In genomic region chr2:125724546-125725114, GRCm38 (mm10) we compare ENCODE assay signal across 8 mouse cellular contexts. TPM values are rescaled to one million over a fixed set of nuclear protein-coding genes. Genes with fewer than 3 reads are reported as not detected.
A peak's percentile ranks its signal among the peaks of the same experiment; 100 is the strongest.
DNase-seq lines count a peak whose midpoint lies in the region; ATAC-seq lines count a peak whose summit lies in the region.

No protein-coding gene starts in this region.

- peak overlapping the region; percentile 23 to 58 for H3K4me3 ChIP-seq in heart, embryonic 14.5 days (ENCODE audit: control insufficient read depth in 1 of 2, insufficient read depth in 1 of 2, low read depth in 1 of 2, low read length in 2 of 2)
- H3K4me3 ChIP-seq in limb, embryonic 12.5 days (replicated peaks) = peak overlapping the region; percentile 55
- H3K4me3 ChIP-seq in neural tube, embryonic 15.5 days (replicated peaks) = peak overlapping the region; percentile 54

- H3K4me1 ChIP-seq in heart, embryonic 14.5 days (ENCODE audit: control insufficient read depth in 2 of 2, insufficient read depth in 2 of 2, low read length in 2 of 2) = peaks cover 9 to 14% of the 10 kb centered on the region in 2 experiments
- H3K4me1 ChIP-seq in limb, embryonic 12.5 days (replicated peaks) = peaks cover 14% of the 10 kb centered on the region
- H3K4me1 ChIP-seq in neural tube, embryonic 15.5 days = peaks cover 28% of the 10 kb centered on the region

- no peak for ATAC-seq in heart, embryonic 14.5 days (ENCODE audit: insufficient number of reproducible peaks, insufficient read depth, low FRiP score, low read depth)
- peak; percentile 26 to 33; a peak in 1 of 4 replicates for ATAC-seq in hematopoietic stem cell, adult 5-6 weeks (replicated peaks in 1 of 2; ENCODE audit: insufficient read depth in 1 of 2, low FRiP score in 2 of 2, low TSS enrichment in 1 of 2, low read depth in 1 of 2, poor library complexity in 2 of 2, severe bottlenecking in 2 of 2)
- no peak for ATAC-seq in limb, embryonic 12.5 days (ENCODE audit: insufficient number of reproducible peaks, insufficient read depth, low FRiP score, low TSS enrichment, low read depth)
- ATAC-seq in neural tube, embryonic 15.5 days (ENCODE audit: low FRiP score) = peak; percentile 65

- WGBS in heart, embryonic 14.5 days = 5% methylated on average over 16 of the region's 16 CpGs
- WGBS in limb, embryonic 12.5 days = 2% methylated on average over 16 of the region's 16 CpGs
- under 1% methylated on average over 16 of the region's 16 CpGs for WGBS in neural tube, embryonic 15.5 days

- H3K36me3 ChIP-seq in heart, embryonic 14.5 days (ENCODE audit: control insufficient read depth, insufficient read depth, low read length) = no peaks in the 10 kb centered on the region
- H3K36me3 ChIP-seq in limb, embryonic 12.5 days = no peaks in the 10 kb centered on the region
- no peaks in the 10 kb centered on the region for H3K36me3 ChIP-seq in neural tube, embryonic 15.5 days

- H3K9ac ChIP-seq in heart, embryonic 14.5 days (ENCODE audit: low read length) = peak overlapping the region; percentile 73; the same call in 1 of the 2 replicates
- H3K9ac ChIP-seq in limb, embryonic 12.5 days (replicated peaks) = no peak overlapping the region
- peak overlapping the region; percentile 66 for H3K9ac ChIP-seq in neural tube, embryonic 15.5 days (replicated peaks)

- DNase-seq in heart, postnatal 4 days = no peak
- peak; percentile 28 for DNase-seq in cerebellum, adult 9-11 months
- DNase-seq in layer of hippocampus, adult 11-12 months (ENCODE audit: low spot score) = no peak
- DNase-seq in testis, postnatal 14 days (ENCODE audit: low spot score) = no peak

- H3K4me2 ChIP-seq in heart, embryonic 14.5 days (ENCODE audit: low read length) = peak overlapping the region; percentile 100
- H3K4me2 ChIP-seq in limb, embryonic 12.5 days = peak overlapping the region; percentile 100
- peak overlapping the region; percentile 100 for H3K4me2 ChIP-seq in neural tube, embryonic 15.5 days

- peaks cover 33% of the 10 kb centered on the region for H3K27me3 ChIP-seq in heart, embryonic 14.5 days (ENCODE audit: control insufficient read depth, insufficient read depth, low read length)
- peaks cover 45% of the 10 kb centered on the region for H3K27me3 ChIP-seq in limb, embryonic 12.5 days
- H3K27me3 ChIP-seq in neural tube, embryonic 15.5 days (replicated peaks) = 0 out of 2 replicates have a peak, but pooled peaks cover 12% of the 10 kb centered on the region

- no peak overlapping the region for H3K27ac ChIP-seq in heart, embryonic 14.5 days (replicated peaks in 1 of 2; ENCODE audit: control insufficient read depth in 1 of 2, insufficient read depth in 1 of 2, low read depth in 2 of 2, low read length in 2 of 2)
- H3K27ac ChIP-seq in limb, embryonic 12.5 days = no peak overlapping the region
- H3K27ac ChIP-seq in neural tube, embryonic 15.5 days (replicated peaks) = peak overlapping the region; percentile 76

- no peaks in the 10 kb centered on the region for H3K9me3 ChIP-seq in heart, embryonic 14.5 days (ENCODE audit: control insufficient read depth, low read length)
- no peaks in the 10 kb centered on the region for H3K9me3 ChIP-seq in limb, embryonic 12.5 days
- H3K9me3 ChIP-seq in neural tube, embryonic 15.5 days (replicated peaks) = no peaks in the 10 kb centered on the region

RNA-seq across cellular contexts. Expression of gene Shc4, which starts 0.7 kb away (rescaled TPM):
- polyA plus RNA-seq in heart, embryonic 14.5 days (2014; fragmentation: Nextera tagmentation; extraction: Ambion mirVana) = 1.2 and 1.3 TPM in 2 replicates
- total RNA-seq in heart, postnatal 4 days (2021) = 1 to 10 TPM in 1 of 2 experiments, under 1 TPM in 1; 0.74 to 1.0 TPM
- 1.5 and 3.0 TPM in 2 replicates for total RNA-seq in hematopoietic stem cell, adult 5-6 weeks (2017)
- polyA plus RNA-seq in limb, embryonic 12.5 days (2016; fragmentation: Nextera tagmentation; extraction: Ambion mirVana) = 1.1 and 1.2 TPM in 2 replicates
- polyA plus RNA-seq in neural tube, embryonic 15.5 days (2015; fragmentation: Nextera tagmentation; extraction: Ambion mirVana) = 4.3 and 4.6 TPM in 2 replicates

RNA-seq across cellular contexts. Expression of gene Eid1, which starts 51.7 kb away (rescaled TPM):
- polyA plus RNA-seq in heart, embryonic 14.5 days (2014; fragmentation: Nextera tagmentation; extraction: Ambion mirVana) = 192 and 208 TPM in 2 replicates
- 100 to 1,000 TPM in 1 of 2 experiments, 10 to 100 TPM in 1; 96.5 to 104 TPM for total RNA-seq in heart, postnatal 4 days (2021)
- total RNA-seq in hematopoietic stem cell, adult 5-6 weeks (2017) = 228 and 229 TPM in 2 replicates
- 276 and 293 TPM in 2 replicates for polyA plus RNA-seq in limb, embryonic 12.5 days (2016; fragmentation: Nextera tagmentation; extraction: Ambion mirVana)
- 342 and 377 TPM in 2 replicates for polyA plus RNA-seq in neural tube, embryonic 15.5 days (2015; fragmentation: Nextera tagmentation; extraction: Ambion mirVana)

RNA-seq across cellular contexts. Expression of gene Secisbp2l, which starts 58.0 kb away (rescaled TPM):
- 15.7 and 16.4 TPM in 2 replicates for polyA plus RNA-seq in heart, embryonic 14.5 days (2014; fragmentation: Nextera tagmentation; extraction: Ambion mirVana)
- total RNA-seq in heart, postnatal 4 days (2021) = 10 to 100 TPM; 38.1 to 38.6 TPM
- 24.8 and 25.1 TPM in 2 replicates for total RNA-seq in hematopoietic stem cell, adult 5-6 weeks (2017)
- 21.4 and 22.4 TPM in 2 replicates for polyA plus RNA-seq in limb, embryonic 12.5 days (2016; fragmentation: Nextera tagmentation; extraction: Ambion mirVana)
- polyA plus RNA-seq in neural tube, embryonic 15.5 days (2015; fragmentation: Nextera tagmentation; extraction: Ambion mirVana) = 23.0 and 26.1 TPM in 2 replicates

Comparison
In these comparisons a context has a peak if more than half of its experiments do, and no peak if none do; other contexts are left out.
1. ATAC-seq: peak in hematopoietic stem cell, adult 5-6 weeks (2 of 2) and neural tube, embryonic 15.5 days (single experiment); none in heart, embryonic 14.5 days (single experiment) and limb, embryonic 12.5 days (single experiment).
2. Peak in every context shown above with its lines, with median percentiles within 50 percentile points of each other: H3K4me2 ChIP-seq and H3K4me3 ChIP-seq.